8 mouse cellular contexts compared by ENCODE assay signal in genomic region chr17:29459321-29460118, GRCm38 (mm10). TPM values are rescaled to one million over a fixed set of nuclear protein-coding genes. Genes with fewer than 3 reads are reported as not detected.
DNase-seq lines count a peak whose midpoint lies in the region; ATAC-seq and TF ChIP-seq lines count a peak whose summit lies in the region.

No protein-coding gene starts in this region.

- TF ChIP-seq EP300 in ES-Bruce4 (IDR thresholded peaks at IDR 0.05; ENCODE audit: insufficient read depth, low read depth, low read length) = peak; percentile 82

- H3K9me3 ChIP-seq in ES-Bruce4 (replicated peaks; ENCODE audit: control insufficient read depth, insufficient read depth, low read length, poor library complexity, severe bottlenecking) = no peaks in the 10 kb centered on the region
- no peaks in the 10 kb centered on the region for H3K9me3 ChIP-seq in embryonic facial prominence, embryonic 15.5 days (replicated peaks)
- H3K9me3 ChIP-seq in midbrain, embryonic 11.5 days (ENCODE audit: control insufficient read depth, low read length) = no peaks in the 10 kb centered on the region

- H3K4me3 ChIP-seq in ES-Bruce4 (ENCODE audit: low read depth, low read length) = peak overlapping the region; percentile 36
- peak overlapping the region; percentile 11 for H3K4me3 ChIP-seq in embryonic facial prominence, embryonic 15.5 days (replicated peaks)
- H3K4me3 ChIP-seq in midbrain, embryonic 11.5 days (ENCODE audit: low read depth, low read length) = peak overlapping the region; percentile 30

- intact Hi-C loops in heart, postnatal 25 days (cut with DNase I) = loop anchor here (2.0 to 5.0 kb wide), 2 partner anchors 31 to 37 kb away; partner anchors contain the start of gene Pim1

- peak overlapping the region; percentile 87 for H3K27ac ChIP-seq in ES-Bruce4 (ENCODE audit: insufficient read depth, low read length)
- peak overlapping the region; percentile 49 for H3K27ac ChIP-seq in embryonic facial prominence, embryonic 15.5 days (replicated peaks)
- peak overlapping the region; percentile 65 for H3K27ac ChIP-seq in midbrain, embryonic 11.5 days (ENCODE audit: low read depth, low read length)

- 9% methylated on average over 24 of the region's 24 CpGs for WGBS in embryonic facial prominence, embryonic 15.5 days
- 3% methylated on average over 24 of the region's 24 CpGs for WGBS in midbrain, embryonic 11.5 days

- no peaks in the 10 kb centered on the region for H3K27me3 ChIP-seq in ES-Bruce4 (ENCODE audit: control insufficient read depth, insufficient read depth, low read length, poor library complexity, severe bottlenecking)
- no peaks in the 10 kb centered on the region for H3K27me3 ChIP-seq in embryonic facial prominence, embryonic 15.5 days
- H3K27me3 ChIP-seq in midbrain, embryonic 11.5 days (ENCODE audit: control insufficient read depth, insufficient read depth, low read length) = no peaks in the 10 kb centered on the region

- no peak for TF ChIP-seq CTCF in ES-Bruce4 (IDR thresholded peaks at IDR 0.05; ENCODE audit: low read depth, low read length)

- H3K36me3 ChIP-seq in ES-Bruce4 (ENCODE audit: control insufficient read depth, insufficient read depth, low read length, poor library complexity, severe bottlenecking) = no peaks in the 10 kb centered on the region
- no peaks in the 10 kb centered on the region for H3K36me3 ChIP-seq in embryonic facial prominence, embryonic 15.5 days
- H3K36me3 ChIP-seq in midbrain, embryonic 11.5 days (ENCODE audit: control insufficient read depth, insufficient read depth, low read length) = no peaks in the 10 kb centered on the region

- TF ChIP-seq POLR2A in ES-Bruce4 (IDR thresholded peaks at IDR 0.05; ENCODE audit: insufficient read depth, low read length) = no peak

- H3K4me1 ChIP-seq in ES-Bruce4 (ENCODE audit: control insufficient read depth, insufficient read depth, low read length) = peaks cover 10% of the 10 kb centered on the region
- peaks cover 43% of the 10 kb centered on the region for H3K4me1 ChIP-seq in embryonic facial prominence, embryonic 15.5 days
- H3K4me1 ChIP-seq in midbrain, embryonic 11.5 days (ENCODE audit: control insufficient read depth, insufficient read depth, low read length) = peaks cover 36% of the 10 kb centered on the region

- no peak for ATAC-seq in embryonic facial prominence, embryonic 15.5 days (ENCODE audit: insufficient number of reproducible peaks, low FRiP score, low TSS enrichment, low read depth)
- ATAC-seq in midbrain, embryonic 11.5 days (ENCODE audit: low FRiP score) = peak; percentile 68
- ATAC-seq in inflammation-experienced regulatory T-cells, adult 6 months = no peak

- peak overlapping the region; percentile 62 for H3K9ac ChIP-seq in ES-Bruce4 (ENCODE audit: low read depth, poor library complexity, severe bottlenecking)
- H3K9ac ChIP-seq in embryonic facial prominence, embryonic 15.5 days = no peak overlapping the region
- H3K9ac ChIP-seq in midbrain, embryonic 11.5 days (ENCODE audit: low read length) = peak overlapping the region; percentile 63

- DNase-seq in adrenal gland, adult 8-10 months = peak; percentile 85
- peak; percentile 35 for DNase-seq in heart, postnatal 25 days (ENCODE audit: low spot score)
- DNase-seq in kidney, postnatal 4 days = peak; percentile 59 to 75
- DNase-seq in midbrain, embryonic 11.5 days (ENCODE audit: low spot score, missing footprints) = peak; percentile 94
- DNase-seq in c-Kit-positive CD71-positive TER-119-positive erythroid progenitor cells, embryonic 14.5 days (ENCODE audit: low spot score) = no peak

- peak overlapping the region; percentile 42 for H3K4me2 ChIP-seq in embryonic facial prominence, embryonic 15.5 days (replicated peaks)
- H3K4me2 ChIP-seq in midbrain, embryonic 11.5 days = peak overlapping the region; percentile 51

RNA-seq across cellular contexts. Expression of gene Pim1, which starts 31.0 kb away (rescaled TPM):
- 348 and 350 TPM in 2 replicates for polyA plus RNA-seq in ES-Bruce4 (2011; ENCODE audit: insufficient read depth, insufficient read length, low read depth, missing spikeins)
- 100 to 1,000 TPM in 1 of 4 experiments, 10 to 100 TPM in 3; 55.1 to 168 (median 83.0) TPM for total RNA-seq in adrenal gland, adult 8-10 months (2022)
- 17.8 and 20.0 TPM in 2 replicates for polyA plus RNA-seq in embryonic facial prominence, embryonic 15.5 days (2015; fragmentation: Nextera tagmentation; extraction: Ambion mirVana)
- total RNA-seq in heart, postnatal 25 days (2021) = 10 to 100 TPM; 22.1 to 32.7 TPM
- 16.0 and 19.7 TPM in 2 replicates for polyA plus RNA-seq in midbrain, embryonic 11.5 days (2014; fragmentation: Nextera tagmentation; extraction: Ambion mirVana)
- 100 to 1,000 TPM; 255 to 344 (median 288) TPM for polyA plus RNA-seq in inflammation-experienced regulatory T-cells, adult 6 months (2017; shearing (Covaris generic))

Comparison
In these comparisons a context has a peak if more than half of its experiments do, and no peak if none do; other contexts are left out.
1. RNA of gene Pim1, which starts 31.0 kb away (polyA plus RNA-seq): 348 to 350 TPM in ES-Bruce4 and 255 to 344 TPM in inflammation-experienced regulatory T-cells, adult 6 months; 16.0 to 19.7 TPM in midbrain, embryonic 11.5 days and 17.8 to 20.0 TPM in embryonic facial prominence, embryonic 15.5 days; every median in the first group is over 10 times any median in the second.
2. Peak in every context shown above with its lines, with median percentiles within 50 percentile points of each other: H3K27ac ChIP-seq and H3K4me3 ChIP-seq.